Mouse (Mus musculus) right cerebral cortex, postnatal 10 days (tissue): ENCODE results near the gene Tmem9.

Experiments used
- DNase-seq, 2 experiments: peaks; one replicate each; pipeline ENCODE4 v3.0.0; 2021; ENCODE audit warnings: low spot score in 2 of 2

Gene Tmem9

DNA sequence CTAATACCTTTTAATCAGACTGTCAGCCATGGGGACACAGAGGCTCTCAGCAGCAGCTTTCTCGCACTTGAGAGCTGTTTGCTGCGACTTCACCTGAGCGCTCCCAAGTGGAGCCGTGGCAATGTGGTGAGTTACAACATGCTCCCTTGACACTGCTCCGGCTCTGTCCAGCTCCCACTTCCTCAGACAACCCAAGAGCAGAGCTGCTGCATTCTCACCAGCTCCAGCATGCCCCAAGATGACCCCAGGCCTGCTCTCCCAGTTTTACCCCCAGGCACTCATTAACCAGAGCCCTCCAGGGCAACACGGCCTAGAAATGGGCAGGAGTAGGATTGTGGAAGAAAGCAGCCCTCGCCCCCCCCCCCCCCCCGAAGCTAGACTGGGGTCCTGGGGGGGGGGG is 23.7 kb downstream of the Tmem9 start:
- DNase-seq: no peak

DNA sequence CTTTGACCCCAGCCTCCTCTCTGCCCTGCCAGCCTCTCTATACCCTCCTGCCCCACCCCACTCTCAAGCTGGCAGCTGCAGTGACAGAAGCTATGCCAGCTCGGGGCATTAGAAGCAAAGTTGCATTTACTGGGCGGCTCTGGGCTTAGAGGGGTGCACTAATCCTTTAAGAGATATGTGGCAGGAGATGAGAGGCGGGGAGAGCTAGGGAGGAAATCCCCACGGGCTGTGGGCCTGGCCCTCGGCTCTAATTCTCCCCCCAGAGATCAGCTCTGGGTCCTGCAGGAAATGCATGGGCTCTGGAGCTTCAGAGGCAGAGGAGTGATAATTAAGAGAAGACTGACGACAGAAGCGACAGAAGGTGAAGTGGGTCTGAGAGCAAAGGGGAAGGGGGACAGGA is 25.0 kb downstream of the Tmem9 start:
- no peak for DNase-seq

DNA sequence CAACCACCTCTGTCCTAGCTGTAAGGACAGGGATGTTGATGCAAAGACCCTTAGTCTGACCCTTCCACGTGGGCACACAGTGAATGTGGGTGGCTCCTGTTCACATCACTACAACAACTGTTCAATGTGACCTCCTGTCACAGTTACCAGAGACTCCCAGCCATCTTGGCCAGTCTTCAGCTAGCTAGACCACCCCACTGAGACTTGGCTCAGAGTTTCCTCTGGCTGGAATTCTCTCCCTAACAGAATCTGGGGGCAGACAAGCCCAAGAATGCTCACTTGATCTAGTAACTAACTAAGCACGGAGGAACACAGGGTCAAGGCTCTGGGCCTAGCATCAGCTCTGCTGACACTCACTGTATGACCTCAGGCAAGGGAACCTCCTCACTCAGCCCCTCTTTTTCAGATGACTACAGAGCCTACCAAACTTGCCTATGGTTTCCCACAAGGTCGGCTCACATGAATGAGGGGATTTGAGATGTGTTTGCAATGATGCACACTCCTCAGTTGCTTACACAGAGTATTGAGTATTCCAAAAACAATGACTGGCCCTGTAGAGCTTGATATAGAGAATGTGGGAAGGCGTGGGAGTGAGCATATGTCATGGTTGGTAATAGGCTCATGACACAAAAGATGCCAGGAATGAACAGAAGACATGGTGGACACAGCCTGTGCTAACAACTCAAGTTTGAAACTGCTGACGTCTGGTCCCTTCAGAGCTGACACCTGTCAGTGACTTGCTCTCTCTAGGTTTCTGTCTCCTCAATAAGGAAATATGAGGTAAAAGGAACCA is 31.0 kb downstream of the Tmem9 start:
- DNase-seq: no peak

DNA sequence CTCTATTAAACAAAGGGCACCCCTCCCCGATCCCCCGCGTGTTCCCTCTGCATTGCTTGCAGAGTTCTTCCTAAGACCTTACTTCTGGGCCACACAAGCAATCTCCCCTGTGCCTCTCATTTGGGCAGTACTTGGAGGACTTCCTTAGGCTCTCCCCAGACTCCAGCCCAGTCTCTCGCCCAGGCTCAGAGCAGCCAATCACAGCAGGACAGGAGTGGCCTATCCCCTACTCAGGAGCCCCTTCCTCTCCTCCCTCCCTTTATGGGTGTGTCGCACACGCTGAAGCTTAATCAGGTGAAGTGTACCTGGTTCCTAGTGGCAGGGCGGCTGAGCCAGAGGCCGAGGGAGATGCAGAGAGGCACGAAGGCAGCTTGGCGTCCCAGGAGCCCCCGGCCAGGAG is 32.5 kb downstream of the Tmem9 start:
- DNase-seq: no peak

DNA sequence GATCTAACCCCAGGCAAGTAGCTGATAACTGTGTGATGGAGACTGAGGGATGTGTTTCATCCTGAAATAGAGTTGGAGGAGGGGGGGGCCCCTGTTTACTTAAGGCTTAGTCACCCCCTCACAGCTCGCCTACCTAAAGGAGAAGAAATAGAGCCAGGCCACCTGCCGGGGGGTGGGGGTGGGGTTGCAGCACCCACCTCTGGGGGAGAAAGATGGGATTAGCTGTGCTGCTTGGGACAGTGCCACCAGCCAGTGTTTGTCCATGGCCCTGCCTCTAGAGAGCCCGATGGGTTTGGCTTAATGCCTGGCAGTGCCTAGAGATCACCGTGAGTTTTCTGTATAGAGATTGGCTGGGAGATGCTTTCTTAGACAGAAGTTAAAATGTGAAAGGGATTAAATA is 32.9 kb downstream of the Tmem9 start:
- DNase-seq: no peak

DNA sequence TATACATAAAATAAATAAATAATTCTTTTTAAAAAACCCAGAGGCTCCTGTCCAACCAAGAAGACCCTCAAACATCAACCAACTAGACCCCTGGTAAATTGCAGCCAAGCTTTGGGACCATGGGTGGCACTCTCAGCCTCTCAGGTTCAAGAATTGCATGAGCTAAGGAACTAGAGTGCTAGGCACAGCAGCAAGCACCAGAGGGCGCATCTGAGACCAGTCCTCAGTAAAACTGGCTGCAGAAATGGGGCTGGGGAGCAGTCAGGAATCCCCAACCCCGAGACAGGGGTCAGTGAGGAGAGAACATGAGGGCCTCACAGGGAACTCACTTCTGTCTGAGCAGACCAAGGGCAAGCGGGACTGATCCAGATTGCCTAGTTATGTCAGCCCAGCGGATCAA is 37.8 kb downstream of the Tmem9 start:
- peak; percentile 75 to 83 for DNase-seq

DNA sequence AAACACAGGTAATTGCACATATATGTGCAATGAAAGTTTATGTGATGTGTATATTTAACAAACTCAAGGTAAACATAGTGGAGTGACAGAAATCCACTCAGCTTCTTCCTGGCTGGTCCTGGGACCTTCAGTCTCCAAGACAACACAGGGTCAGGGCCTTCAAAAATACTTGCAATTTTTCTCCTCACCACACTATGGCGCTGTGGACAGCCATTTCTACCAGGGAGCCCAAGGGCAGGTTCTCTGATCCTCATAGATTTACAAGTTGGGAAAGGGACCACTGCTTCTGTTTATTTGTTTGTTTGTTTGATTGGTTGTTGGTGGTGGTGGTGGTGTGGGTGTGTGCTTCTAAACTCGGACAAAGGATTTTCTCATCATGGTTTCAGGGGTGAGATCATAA is 39.5 kb downstream of the Tmem9 start:
- no peak for DNase-seq

DNA sequence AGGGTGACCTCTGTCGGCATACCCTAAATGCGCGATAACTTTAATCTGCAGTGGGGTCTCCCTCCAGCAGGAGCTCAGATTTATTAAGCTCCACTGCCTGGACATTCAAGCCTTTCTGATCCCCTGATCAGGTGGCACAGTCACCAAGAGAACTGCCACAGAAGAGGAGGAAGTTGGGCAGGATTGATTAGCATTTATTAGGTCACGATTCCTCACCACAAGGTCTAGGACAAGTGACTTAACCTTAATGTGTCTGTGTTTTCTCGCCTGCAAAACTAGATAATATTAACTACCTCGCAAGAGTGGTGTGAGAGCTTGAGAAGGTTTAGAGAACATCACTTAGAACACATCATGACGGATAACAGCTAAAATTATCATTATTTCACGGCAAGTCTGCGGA is 39.9 kb downstream of the Tmem9 start:
- no peak for DNase-seq

DNA sequence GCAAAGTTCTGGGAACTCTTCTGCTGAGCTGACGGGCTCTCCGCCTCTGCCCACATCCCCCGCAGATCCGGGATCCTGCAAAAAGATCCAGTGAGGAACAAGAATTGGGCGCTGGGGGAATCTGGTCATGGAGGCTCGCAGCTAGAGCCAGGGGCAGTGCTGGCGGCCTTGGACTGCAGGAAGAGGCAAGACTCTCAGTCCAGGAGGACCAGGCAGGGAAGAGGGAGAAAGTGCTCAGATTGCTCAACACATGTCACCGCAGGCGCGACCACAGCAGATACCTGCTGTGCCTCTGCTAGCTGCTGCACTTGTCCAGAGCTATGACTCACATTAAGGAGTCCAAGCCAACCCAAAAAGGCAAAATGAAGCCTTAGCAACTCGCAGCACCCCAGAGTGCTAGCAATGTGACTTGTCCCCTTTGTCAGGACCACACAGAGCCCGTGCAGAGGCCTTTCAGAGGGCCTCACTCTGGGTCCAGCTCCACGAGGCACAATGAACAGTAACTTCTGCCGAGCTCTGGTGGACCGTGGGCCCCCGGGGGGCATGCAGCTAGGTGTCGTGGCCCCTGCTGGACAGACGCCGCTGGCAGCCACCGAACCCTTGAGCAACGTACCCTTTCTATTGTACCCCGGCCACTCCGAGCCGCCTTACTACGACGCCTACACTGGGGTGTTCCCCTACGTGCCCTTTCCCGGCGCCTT is 42.5 kb downstream of the Tmem9 start, which contains the start of gene Ascl5:
Gene Ascl5 (plus strand): TSS at position 493 of the 701 bp plus-strand sequence.
- DNase-seq: no peak

DNA sequence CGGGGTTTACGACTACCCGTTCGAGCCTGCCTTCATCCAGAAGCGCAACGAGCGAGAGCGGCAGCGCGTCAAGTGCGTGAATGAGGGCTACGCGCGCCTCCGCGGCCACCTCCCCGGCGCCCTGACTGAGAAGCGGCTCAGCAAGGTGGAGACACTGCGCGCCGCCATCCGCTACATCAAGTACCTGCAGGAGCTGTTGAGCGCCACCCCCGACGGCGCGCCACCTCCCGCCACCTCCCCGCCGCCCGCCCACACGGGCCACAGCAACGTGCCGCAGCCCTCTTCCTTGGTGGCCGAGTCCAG is 43.0 kb downstream of the Tmem9 start:
- DNase-seq: peak; percentile 67 to 74

DNA sequence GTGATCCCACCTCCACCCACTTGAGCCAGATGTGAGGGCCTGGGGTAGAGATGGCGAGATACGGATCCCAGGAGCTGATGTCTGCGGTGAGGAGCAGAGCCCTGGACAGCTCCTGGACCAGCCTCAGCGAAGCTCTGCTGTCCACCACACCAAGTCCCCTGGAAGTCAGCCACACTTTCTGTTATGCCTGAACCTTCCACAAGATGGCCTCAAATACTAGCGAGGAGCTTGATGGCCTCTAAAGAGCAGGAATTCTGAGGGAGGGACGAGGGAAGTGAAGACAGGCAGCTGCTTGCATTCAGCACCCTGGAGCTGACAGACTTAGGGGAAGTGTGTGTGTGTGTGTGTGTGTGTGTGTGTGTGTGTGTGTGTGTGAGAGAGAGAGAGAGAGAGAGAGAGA is 43.5 kb downstream of the Tmem9 start:
- DNase-seq: peak; percentile 90 to 91

DNA sequence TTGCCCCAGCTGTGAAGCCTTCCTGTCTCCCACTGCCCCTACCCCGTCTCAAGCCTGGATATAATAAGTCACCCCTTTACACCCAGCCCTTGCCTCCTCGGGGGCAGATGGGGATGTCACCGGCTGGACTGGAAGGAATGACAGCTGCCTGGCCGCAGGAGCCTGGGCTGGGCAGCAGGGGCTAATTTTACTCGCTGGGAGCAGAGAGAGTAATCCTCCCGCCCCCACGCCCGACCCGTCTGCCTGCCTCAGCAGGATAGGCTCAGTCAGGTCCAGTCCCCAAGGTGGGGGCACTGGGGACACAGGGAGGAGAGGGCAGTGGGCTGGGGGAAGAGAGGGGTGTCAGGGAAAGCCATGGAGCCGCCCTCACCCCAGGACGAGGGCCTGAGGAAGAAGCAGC is 44.6 kb downstream of the Tmem9 start, which contains the start of gene Cacna1s:
Gene Cacna1s (plus strand): TSS at position 204 of the 400 bp plus-strand sequence.
- DNase-seq: no peak

DNA sequence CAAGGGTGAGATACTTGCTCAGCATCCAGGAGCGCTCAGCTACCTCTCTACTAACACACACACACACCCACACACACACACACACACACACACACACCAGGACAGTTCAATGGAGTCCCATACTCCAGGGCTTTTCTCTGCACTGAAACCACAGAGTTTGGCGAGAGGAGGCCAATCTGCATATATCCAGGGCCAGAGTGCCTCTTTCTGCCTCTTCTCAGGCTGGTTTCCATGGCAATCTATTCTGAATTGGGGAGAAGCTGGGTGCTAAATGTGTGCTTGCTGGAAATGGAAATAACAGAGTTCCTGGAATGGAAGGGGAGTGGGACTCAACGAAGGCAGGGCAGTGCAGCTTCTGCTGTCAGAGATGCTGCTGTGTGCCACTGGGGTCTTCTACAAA is 47.8 kb downstream of the Tmem9 start:
- DNase-seq: peak; percentile 77 to 90

DNA sequence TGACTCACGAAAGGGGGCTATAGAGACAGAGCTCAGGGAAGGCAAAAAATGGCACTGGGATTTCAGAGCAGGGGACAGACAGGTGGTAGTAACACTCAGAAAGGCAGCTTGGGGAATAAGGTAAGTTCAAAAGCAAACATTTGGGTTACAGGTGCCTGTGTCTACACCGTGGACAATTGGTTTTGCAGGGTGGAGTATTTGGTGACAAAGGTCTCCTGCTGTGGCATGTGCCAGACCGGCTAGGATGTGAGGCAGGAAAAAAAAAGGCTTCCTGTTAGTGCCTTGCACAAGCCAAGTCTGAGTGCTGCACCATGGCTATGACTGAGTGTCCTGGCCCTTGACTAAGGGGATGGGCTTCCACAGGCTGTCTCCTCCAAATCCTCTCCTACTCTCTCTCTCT is 50.6 kb downstream of the Tmem9 start:
- DNase-seq: no peak

DNA sequence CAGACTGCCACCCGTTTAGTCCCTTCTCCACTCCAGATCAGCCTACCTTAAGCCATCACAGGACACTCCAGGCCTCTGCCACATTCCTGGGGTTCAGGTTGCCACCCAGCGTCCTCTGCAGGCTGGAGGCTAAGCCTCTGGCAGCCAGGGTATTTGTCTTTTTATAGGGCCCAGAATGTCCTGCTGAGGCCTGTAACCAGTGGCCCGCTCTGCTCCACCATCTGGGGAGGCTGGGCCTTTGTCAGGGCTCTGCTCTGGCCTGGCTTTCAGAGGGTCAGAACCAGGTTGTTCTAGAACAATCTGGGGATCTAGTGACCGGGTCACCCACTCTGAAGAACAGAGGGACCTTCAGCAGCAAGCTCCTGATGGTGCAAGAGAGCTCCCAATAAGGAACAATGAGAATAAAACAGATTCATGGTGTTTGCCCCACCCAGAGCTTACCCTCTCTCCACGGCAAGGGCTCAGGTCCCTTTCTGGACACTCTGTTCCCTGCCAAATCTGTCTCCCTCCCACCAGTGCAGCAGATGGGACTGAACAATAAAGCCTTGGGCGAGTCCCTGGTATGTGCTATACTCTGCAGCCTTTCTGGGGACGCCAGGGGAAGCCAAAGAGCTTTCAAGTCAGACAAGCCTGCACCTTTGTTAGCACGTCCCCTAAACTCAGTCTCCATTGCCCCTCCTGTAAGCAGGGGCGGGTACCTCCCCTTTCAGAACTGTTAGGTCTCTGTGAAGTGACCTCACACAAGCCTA is 53.3 kb downstream of the Tmem9 start:
- peak; percentile 91 for DNase-seq

DNA sequence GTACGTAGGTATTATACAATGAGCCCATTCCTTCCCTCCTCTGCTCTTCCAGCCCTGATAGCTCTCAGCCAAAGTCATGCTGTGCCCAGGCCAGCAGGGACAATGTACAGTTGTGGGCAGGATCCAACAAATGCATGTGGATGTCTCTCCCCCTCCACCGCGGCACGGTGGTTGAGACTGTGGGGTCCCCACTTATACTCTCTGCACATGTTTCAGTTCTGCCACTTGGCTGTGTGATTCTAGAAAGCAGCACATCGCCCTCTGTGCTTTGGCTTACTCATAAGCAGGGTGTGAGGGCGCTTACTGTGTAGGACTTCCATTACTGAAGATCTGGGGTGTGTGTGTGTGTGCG is 53.8 kb downstream of the Tmem9 start:
- DNase-seq: no peak

DNA sequence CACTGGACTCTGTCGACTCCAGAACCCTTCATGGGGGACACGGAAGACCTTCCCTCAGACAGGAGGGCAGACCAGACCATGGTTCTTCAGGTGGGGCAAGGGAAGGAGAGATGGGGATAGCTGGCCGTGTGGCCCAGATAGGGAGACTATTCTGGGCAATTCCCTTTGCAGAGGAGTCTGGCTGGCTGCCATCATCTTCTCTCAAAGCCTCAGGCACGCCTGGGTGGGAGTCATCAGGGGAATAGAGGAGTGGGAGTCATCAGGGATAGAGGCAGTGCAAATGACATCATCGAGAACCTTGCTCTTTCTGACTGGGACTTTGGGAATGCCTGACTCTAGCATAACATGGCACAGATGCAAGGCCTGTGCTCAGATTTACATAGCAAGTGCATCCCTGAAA is 56.0 kb downstream of the Tmem9 start:
- DNase-seq: peak; percentile 62 to 71

DNA sequence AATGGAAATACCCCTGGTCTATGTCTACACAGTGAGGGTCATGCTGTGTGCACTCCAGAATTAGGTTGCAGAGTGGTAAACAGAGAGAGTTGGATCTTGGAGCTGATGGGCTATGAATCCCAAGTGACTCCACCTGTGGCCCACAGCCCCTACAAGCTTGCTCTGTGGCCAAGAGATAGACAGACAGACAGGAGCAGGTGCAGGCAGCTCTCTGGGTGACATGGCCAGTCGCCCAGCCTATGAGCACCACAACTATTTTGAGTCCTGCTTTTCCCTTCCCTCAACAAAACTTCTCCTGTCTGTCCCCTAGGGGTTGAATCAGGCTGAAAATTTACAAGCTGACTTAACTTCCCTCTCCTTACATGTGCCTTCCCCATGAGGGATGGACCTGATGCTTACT is 58.7 kb downstream of the Tmem9 start:
- no peak for DNase-seq

DNA sequence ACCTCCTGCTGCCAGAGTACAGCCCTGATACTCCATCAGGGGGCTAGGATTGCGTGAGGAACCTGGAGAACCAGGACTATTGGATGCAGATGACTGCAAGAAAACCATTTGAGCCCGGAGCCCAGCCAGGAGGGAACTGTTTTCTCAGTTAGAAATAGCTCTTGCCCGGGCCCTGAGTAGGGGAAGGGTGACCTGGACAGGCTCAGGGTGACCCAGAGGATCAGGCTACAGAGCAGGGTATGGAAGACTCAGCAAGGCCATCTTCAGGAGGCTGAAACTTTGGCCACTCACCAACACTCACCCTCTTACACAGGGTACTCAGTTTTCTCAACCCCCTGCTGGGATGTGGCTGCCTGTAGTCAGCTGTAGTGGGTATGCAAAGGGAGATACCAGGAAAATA is 59.6 kb downstream of the Tmem9 start:
- no peak for DNase-seq

DNA sequence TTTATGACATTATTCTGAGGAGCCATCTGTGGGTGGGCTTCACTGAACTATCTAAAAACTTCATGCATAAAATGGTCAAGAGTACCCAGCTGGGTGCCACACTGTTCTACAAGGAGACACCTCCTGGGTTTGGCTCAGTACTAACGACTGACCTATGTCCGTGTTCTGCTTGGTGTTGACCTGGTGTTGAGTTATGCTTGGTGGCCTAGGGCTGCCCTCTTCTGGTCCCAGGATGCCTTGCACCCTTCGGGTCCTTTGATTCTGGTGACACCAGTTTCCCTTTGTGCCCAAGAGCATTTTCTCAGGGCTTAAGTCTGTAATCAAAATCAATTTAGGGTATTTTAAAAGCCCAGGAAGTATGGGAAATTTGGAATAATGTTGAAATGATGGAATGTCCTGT is 68.1 kb downstream of the Tmem9 start:
- DNase-seq: peak in 1 of 2 experiments; percentile 53

DNA sequence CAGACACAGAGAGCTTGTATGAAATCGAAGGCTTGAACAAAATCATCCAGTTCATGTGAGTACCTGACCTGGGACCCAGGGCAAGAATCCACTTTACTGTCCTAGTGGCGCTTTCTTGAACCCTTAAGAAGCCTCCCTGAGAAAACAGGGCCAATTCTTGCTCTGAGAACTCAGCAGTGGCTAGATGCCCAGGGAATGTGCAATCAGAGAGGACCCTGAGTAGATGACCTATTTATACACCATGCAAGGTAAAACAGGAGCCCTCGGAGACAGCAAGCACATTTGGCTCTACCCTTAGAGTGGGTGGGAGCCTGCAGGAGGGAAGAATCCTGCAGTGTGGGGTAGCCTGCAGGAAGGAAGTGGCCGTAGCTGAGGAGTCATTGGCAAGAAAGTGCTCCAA is 69.7 kb downstream of the Tmem9 start:
- no peak for DNase-seq

DNA sequence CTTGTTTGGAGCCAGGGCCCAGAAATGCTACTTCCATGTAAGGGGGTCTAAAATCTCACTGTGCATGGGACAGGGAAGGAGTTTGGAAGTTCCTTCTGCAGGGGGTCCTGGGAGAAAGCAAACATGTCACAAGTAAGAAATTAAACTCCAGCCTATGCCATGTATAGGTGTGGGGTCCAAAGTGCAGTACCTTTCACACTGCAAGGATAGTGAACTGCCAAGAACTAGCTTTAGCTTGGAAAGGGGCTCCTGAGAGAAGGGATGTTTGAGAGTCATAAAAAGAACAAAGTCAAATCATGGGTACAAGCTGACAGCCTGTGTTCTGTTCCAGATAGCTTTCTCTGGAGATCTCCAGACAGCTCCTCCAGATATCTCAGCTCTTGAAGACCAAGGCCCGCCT is 73.2 kb downstream of the Tmem9 start:
- DNase-seq: no peak
